Mouse (Mus musculus): ENCODE data around the gene Cradd. TPM values are rescaled to one million over a fixed set of nuclear protein-coding genes. Genes with fewer than 3 reads are reported as not detected.

Gene Cradd
- total and polyA plus RNA-seq, 3 experiments: 1.9 to 9.0 TPM; not detected in 1

- TF ChIP-seq ZMIZ1 (IDR thresholded peaks at IDR 0.05; ENCODE audit: low read depth, low read length) (no peak; the same call in 1 of the 2 replicates), EP300 (IDR thresholded peaks at IDR 0.05; ENCODE audit: low read depth in 1 of 2, low read length in 2 of 2) (peak; percentile 92 to 93), USF1 (IDR thresholded peaks at IDR 0.05; ENCODE audit: low read depth, low read length) (no peak), MEF2A (IDR thresholded peaks at IDR 0.05; ENCODE audit: extremely low read depth, insufficient replicate concordance, low read depth, low read length, poor library complexity, severe bottlenecking) (peak; percentile 53; the same call in 1 of the 2 replicates), UBTF (IDR thresholded peaks at IDR 0.05; ENCODE audit: borderline replicate concordance, insufficient read depth, low read depth, low read length) (no peak), E2F4 (IDR thresholded peaks at IDR 0.05; ENCODE audit: borderline replicate concordance, low read depth, low read length) (no peak), GATA1 (IDR thresholded peaks at IDR 0.05; ENCODE audit: low read depth, low read length) (peak; percentile 93), CHD2 (IDR thresholded peaks at IDR 0.05; ENCODE audit: low read length) (no peak), HCFC1 (IDR thresholded peaks at IDR 0.05; ENCODE audit: low read depth, low read length) (0 out of 2 replicates have a peak, but pooled peaks have one; percentile 24), MYB (IDR thresholded peaks at IDR 0.05; ENCODE audit: low read depth, low read length) (no peak), MAX (IDR thresholded peaks at IDR 0.05; ENCODE audit: low read length) (no peak), ETS1 (IDR thresholded peaks at IDR 0.05; ENCODE audit: low read depth, low read length) (peak; percentile 93)
Measured at GRCm38 (mm10) chr10:95289819-95290218, 34.1 kb downstream of the Cradd start (continued).

DNA sequence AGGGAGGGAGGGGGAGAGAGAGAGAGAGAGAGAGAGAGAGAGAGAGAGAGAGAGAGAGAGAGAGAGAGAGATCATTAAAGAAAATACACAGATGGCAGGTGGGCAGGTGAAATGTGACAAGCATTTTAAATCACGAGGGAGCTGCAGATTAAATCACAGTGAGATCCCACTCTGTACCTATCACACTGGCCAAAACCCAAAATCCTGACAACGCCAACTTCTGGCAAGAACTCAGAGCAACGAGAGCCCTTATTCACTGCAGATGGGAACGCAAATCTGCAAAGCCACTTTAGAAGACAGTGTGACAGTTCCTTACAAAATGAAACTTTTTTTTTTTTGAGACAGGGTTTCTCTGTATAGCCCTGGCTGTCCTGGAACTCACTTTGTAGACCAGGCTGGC, 35.7 kb downstream of the Cradd start:
- peaks cover 22 to 43% of the 10 kb centered on the region in 2 experiments for H3K4me1 ChIP-seq (ENCODE audit: control insufficient read depth in 1 of 2, insufficient read depth in 2 of 2, low read length in 2 of 2)
- H3K79me2 ChIP-seq (ENCODE audit: control insufficient read depth, insufficient read depth, low read length, poor library complexity): no peaks in the 10 kb centered on the region
- no peaks in the 10 kb centered on the region for H3K9me3 ChIP-seq (replicated peaks; ENCODE audit: insufficient read depth, low read length)
- no peaks in the 10 kb centered on the region for H3K27me3 ChIP-seq (ENCODE audit: control insufficient read depth in 1 of 2, insufficient read depth in 2 of 2, low read length in 2 of 2)
- peaks cover 0 to 32% of the 10 kb centered on the region in 2 experiments; a peak in 2 of 4 replicates for H3K36me3 ChIP-seq (ENCODE audit: control insufficient read depth in 1 of 2, insufficient read depth in 2 of 2, low read length in 2 of 2)
- DNase-seq (ENCODE audit: low read depth, low spot score): no peak
- H3K27ac ChIP-seq (ENCODE audit: control insufficient read depth, low read depth, low read length): no peak overlapping the region
- TF ChIP-seq ELF1 (IDR thresholded peaks at IDR 0.05; ENCODE audit: low read depth, low read length) (no peak), MYC (IDR thresholded peaks at IDR 0.05; ENCODE audit: low read depth, low read length) (no peak), MAFK (IDR thresholded peaks at IDR 0.05; ENCODE audit: borderline replicate concordance, low read depth, low read length) (no peak), ETS1 (IDR thresholded peaks at IDR 0.05; ENCODE audit: low read depth, low read length) (no peak), RAD21 (IDR thresholded peaks at IDR 0.05; ENCODE audit: low read depth, low read length) (no peak), ZC3H11A (IDR thresholded peaks at IDR 0.05; ENCODE audit: low read depth, low read length) (no peak), GATA1 (IDR thresholded peaks at IDR 0.05; ENCODE audit: low read depth, low read length) (no peak), MAZ (IDR thresholded peaks at IDR 0.05; ENCODE audit: low read depth, low read length) (no peak), MXI1 (IDR thresholded peaks at IDR 0.05; ENCODE audit: low read depth, low read length) (no peak), USF2 (IDR thresholded peaks at IDR 0.05; ENCODE audit: borderline replicate concordance in 1 of 2, insufficient read depth in 1 of 2, low read depth in 1 of 2, low read length in 2 of 2) (no peak), E2F4 (IDR thresholded peaks at IDR 0.05; ENCODE audit: borderline replicate concordance, low read depth, low read length) (no peak), UBTF (IDR thresholded peaks at IDR 0.05; ENCODE audit: borderline replicate concordance, insufficient read depth, low read depth, low read length) (no peak), TAL1 (IDR thresholded peaks at IDR 0.05; ENCODE audit: low read length) (no peak), TBP (IDR thresholded peaks at IDR 0.05; ENCODE audit: low read depth, low read length) (no peak), JUND (IDR thresholded peaks at IDR 0.05; ENCODE audit: low read depth, low read length) (no peak), ZMIZ1 (IDR thresholded peaks at IDR 0.05; ENCODE audit: low read depth, low read length) (no peak), EP300 (IDR thresholded peaks at IDR 0.05; ENCODE audit: low read depth in 1 of 2, low read length in 2 of 2) (no peak), MYB (IDR thresholded peaks at IDR 0.05; ENCODE audit: low read depth, low read length) (no peak), CHD2 (IDR thresholded peaks at IDR 0.05; ENCODE audit: low read length) (no peak), CHD1 (IDR thresholded peaks at IDR 0.05; ENCODE audit: low read depth, low read length) (no peak)
- H3K4me3 ChIP-seq (ENCODE audit: control insufficient read depth in 1 of 2, insufficient read depth in 1 of 2, low read depth in 2 of 2, low read length in 2 of 2): no peak overlapping the region
- no peak overlapping the region for H3K9ac ChIP-seq (ENCODE audit: control insufficient read depth, low read depth, low read length, poor library complexity, severe bottlenecking)
